Mouse (Mus musculus) cortical plate, adult 2 months (tissue): ENCODE measurements around the gene Dlg2.

Experiments
- CTCF ChIP-seq: fragments of 200-500 bp; IDR thresholded peaks from 2 replicates; pipeline ENCODE4 v1.5.1; 2011; ENCODE audit warnings: mild to moderate bottlenecking, control low read depth, low read length; ENCODE audit not compliant: insufficient read depth; ENCODE audit errors: extremely low read depth
- POLR2A ChIP-seq: fragments of 200-500 bp; IDR thresholded peaks from 2 replicates; pipeline ENCODE4 v1.6.1; 2011; ENCODE audit warnings: mild to moderate bottlenecking, low read length, control low read depth; ENCODE audit not compliant: insufficient read depth; ENCODE audit errors: extremely low read depth

DNA sequence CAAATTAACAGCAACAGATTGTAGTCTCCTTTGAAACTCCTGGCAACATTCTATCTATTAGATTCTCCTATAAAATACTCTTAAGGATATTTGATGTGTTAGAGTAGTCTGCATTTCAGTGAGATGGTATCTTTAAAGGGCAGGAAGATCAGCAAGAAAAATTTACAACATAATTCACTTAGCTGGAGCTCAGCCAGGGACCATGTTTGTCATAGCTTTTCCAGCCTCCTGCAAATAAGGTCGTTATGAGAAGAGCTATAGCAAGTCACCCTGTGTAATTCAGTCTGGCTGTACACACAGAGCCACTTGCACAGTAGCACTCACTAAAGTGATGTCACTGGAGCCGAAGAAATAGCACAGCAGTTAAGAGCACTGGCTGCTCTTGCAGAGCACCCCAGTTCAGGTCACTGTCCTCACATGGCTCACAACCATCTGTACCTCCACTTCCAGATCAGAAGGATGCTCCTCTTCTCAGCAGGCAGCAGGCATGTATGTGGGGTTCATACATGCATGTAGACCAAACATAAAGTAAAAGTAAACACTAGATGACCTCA is 1850.9 kb downstream of the Dlg2 start:
- no peak for TF ChIP-seq POLR2A
- no peak for TF ChIP-seq CTCF
